Mouse (Mus musculus) hindbrain, embryonic 14.5 days (tissue): ENCODE measurements at regions not wholly inside any gene's neighbourhood (a gene's known extent, or its start where the extent isn't known, plus 50 kb on each side); places are given as distances from the start of the nearest gene placed in this dataset.

Experiments used
- ATAC-seq: fragments of 200-750 bp; cut with Nextera tagmentation; 2 replicates; pipeline ENCODE4 v1.8.0; 2017; ENCODE audit warnings: moderate number of reproducible peaks, mild to moderate bottlenecking, moderate TSS enrichment, moderate library complexity; ENCODE audit not compliant: low FRiP score
- DNase-seq: peaks from one replicate; pipeline ENCODE4 v3.0.0-alpha.2; 2015; ENCODE audit warnings: low spot score
- H3K27ac ChIP-seq: fragments of 300-500 bp; sonication (generic); 2 replicates; pipeline ENCODE4 v1.5.1; 2014; ENCODE audit warnings: mild to moderate bottlenecking, moderate library complexity
- H3K27me3 ChIP-seq: fragments of 300-500 bp; sonication (generic); 2 replicates; pipeline ENCODE4 v1.6.1; 2014; ENCODE audit warnings: mild to moderate bottlenecking, low read length, mixed read lengths; ENCODE audit not compliant: control insufficient read depth, insufficient read depth
- H3K36me3 ChIP-seq: fragments of 300-500 bp; sonication (generic); replicated peaks from 2 replicates; pipeline ENCODE4 v1.6.1; 2014; ENCODE audit not compliant: control insufficient read depth, insufficient read depth
- H3K4me1 ChIP-seq: fragments of 300-500 bp; sonication (generic); replicated peaks from 2 replicates; pipeline ENCODE4 v1.6.1; 2014; ENCODE audit warnings: antibody characterized with exemption, low read length, mixed read lengths; ENCODE audit not compliant: control insufficient read depth, insufficient read depth
- H3K4me2 ChIP-seq: fragments of 300-500 bp; sonication (generic); replicated peaks from 2 replicates; pipeline ENCODE4 v1.6.1; 2014; ENCODE audit warnings: mild to moderate bottlenecking, moderate library complexity
- H3K4me3 ChIP-seq: fragments of 300-500 bp; sonication (generic); replicated peaks from 2 replicates; pipeline ENCODE4 v1.5.1; 2014; ENCODE audit warnings: mild to moderate bottlenecking, low read length
- H3K9ac ChIP-seq: fragments of 300-500 bp; sonication (generic); 2 replicates; pipeline ENCODE4 v1.6.1; 2014
- H3K9me3 ChIP-seq: fragments of 300-500 bp; sonication (generic); 2 replicates; pipeline ENCODE4 v1.6.1; 2016; ENCODE audit warnings: low read length; ENCODE audit not compliant: control insufficient read depth
- WGBS: fragments of 180-500 bp; shearing (Covaris S2); extraction: QIAGEN DNeasy Blood & Tissue Kit; methylation state at CpG from one replicate; pipeline ENCODE4 v1.1.7; 2014; 5-methylcytosine and 5-hydroxymethylcytosine counted together

- Histone ChIP-seq H3K9ac (no peak overlapping the region), H3K27me3 (no peaks in the 10 kb centered on the region; the same call in 1 of the 2 replicates), H3K4me2 (peak overlapping the region; percentile 29), H3K36me3 (no peaks in the 10 kb centered on the region), H3K4me1 (peaks cover 14% of the 10 kb centered on the region), H3K9me3 (peaks cover 4% of the 10 kb centered on the region; the same call in 1 of the 2 replicates), H3K4me3 (no peak overlapping the region), H3K27ac (peak overlapping the region; percentile 86)
- peak; percentile 64 for DNase-seq
- ATAC-seq = peak; percentile 81; the same call in 1 of the 2 replicates
- WGBS = 9% methylated on average over 32 of the region's 32 CpGs
Measured at GRCm38 (mm10) chr5:112001742-112002701, 250.3 kb downstream of the Cryba4 start.

- H3K27me3 ChIP-seq = no peaks in the 10 kb centered on the region
- peaks cover 14% of the 10 kb centered on the region for H3K4me1 ChIP-seq
- H3K4me3 ChIP-seq = no peak overlapping the region
- peaks cover 6% of the 10 kb centered on the region; the same call in 1 of the 2 replicates for H3K9me3 ChIP-seq
- ATAC-seq (no peak), DNase-seq (no peak)
- H3K36me3 ChIP-seq = no peaks in the 10 kb centered on the region
- no peak overlapping the region; the same call in 1 of the 2 replicates for H3K4me2 ChIP-seq
- peak overlapping the region; percentile 86 for H3K27ac ChIP-seq
- no peak overlapping the region for H3K9ac ChIP-seq
- WGBS = 44% methylated on average over 12 of the region's 12 CpGs
Measured at GRCm38 (mm10) chr5:112002856-112003660, 249.3 kb downstream of the Cryba4 start.

- no peak for DNase-seq
- Histone ChIP-seq H3K27me3 (no peaks in the 10 kb centered on the region), H3K9ac (no peak overlapping the region), H3K36me3 (no peaks in the 10 kb centered on the region), H3K4me3 (no peak overlapping the region), H3K4me2 (no peak overlapping the region), H3K27ac (no peak overlapping the region), H3K4me1 (peaks cover 14% of the 10 kb centered on the region), H3K9me3 (peaks cover 6% of the 10 kb centered on the region; the same call in 1 of the 2 replicates)
- WGBS = 78% methylated on average over 3 of the region's 3 CpGs
- no peak for ATAC-seq
Measured at GRCm38 (mm10) chr5:112004041-112004440, 248.3 kb downstream of the Cryba4 start.

GRCm38 (mm10) chr5:112012505-112013164 is 239.7 kb downstream of the Cryba4 start:
- Histone ChIP-seq H3K4me2 (no peak overlapping the region), H3K4me1 (peaks cover 8% of the 10 kb centered on the region; the same call in 1 of the 2 replicates), H3K27ac (no peak overlapping the region), H3K36me3 (no peaks in the 10 kb centered on the region), H3K9ac (no peak overlapping the region), H3K9me3 (0 out of 2 replicates have a peak, but pooled peaks cover 5% of the 10 kb centered on the region), H3K27me3 (no peaks in the 10 kb centered on the region), H3K4me3 (no peak overlapping the region)
- no peak for DNase-seq
- ATAC-seq = peak; percentile 66; the same call in 1 of the 2 replicates
- 23% methylated on average over 9 of the region's 9 CpGs for WGBS

GRCm38 (mm10) chr5:112018925-112019324 is 233.4 kb downstream of the Cryba4 start:
- Histone ChIP-seq H3K4me2 (no peak overlapping the region), H3K4me3 (no peak overlapping the region), H3K9ac (no peak overlapping the region), H3K9me3 (0 out of 2 replicates have a peak, but pooled peaks cover 5% of the 10 kb centered on the region), H3K4me1 (no peaks in the 10 kb centered on the region), H3K27ac (no peak overlapping the region), H3K27me3 (no peaks in the 10 kb centered on the region), H3K36me3 (no peaks in the 10 kb centered on the region)
- 58% methylated on average over 7 of the region's 7 CpGs for WGBS
- DNase-seq = no peak
- no peak for ATAC-seq

GRCm38 (mm10) chr5:112020882-112021281 is 231.4 kb downstream of the Cryba4 start:
- DNase-seq = peak; percentile 55
- Histone ChIP-seq H3K27me3 (no peaks in the 10 kb centered on the region), H3K27ac (no peak overlapping the region), H3K9me3 (no peaks in the 10 kb centered on the region), H3K9ac (no peak overlapping the region), H3K36me3 (no peaks in the 10 kb centered on the region), H3K4me2 (no peak overlapping the region), H3K4me3 (no peak overlapping the region), H3K4me1 (no peaks in the 10 kb centered on the region; the same call in 1 of the 2 replicates)
- peak; percentile 62; the same call in 1 of the 2 replicates for ATAC-seq
- 58% methylated on average over 2 of the region's 2 CpGs for WGBS

GRCm38 (mm10) chr5:112029955-112030354 is 222.4 kb downstream of the Cryba4 start:
- 0 out of 2 replicates have a peak overlapping the region, but pooled peaks have one; percentile 4 for H3K9ac ChIP-seq
- no peak overlapping the region for H3K4me2 ChIP-seq
- H3K27ac ChIP-seq = peak overlapping the region; percentile 85
- ATAC-seq (peak; percentile 77; the same call in 1 of the 2 replicates), DNase-seq (peak; percentile 80)
- peaks cover 14% of the 10 kb centered on the region for H3K4me1 ChIP-seq
- 7% methylated on average over 10 of the region's 11 CpGs for WGBS
- no peaks in the 10 kb centered on the region for H3K9me3 ChIP-seq
- no peaks in the 10 kb centered on the region for H3K27me3 ChIP-seq
- H3K4me3 ChIP-seq = no peak overlapping the region
- H3K36me3 ChIP-seq = no peaks in the 10 kb centered on the region

GRCm38 (mm10) chr5:112032036-112032435 is 220.3 kb downstream of the Cryba4 start:
- Histone ChIP-seq H3K4me1 (peaks cover 14% of the 10 kb centered on the region), H3K36me3 (no peaks in the 10 kb centered on the region), H3K9me3 (no peaks in the 10 kb centered on the region), H3K27ac (no peak overlapping the region), H3K27me3 (no peaks in the 10 kb centered on the region), H3K4me3 (no peak overlapping the region), H3K4me2 (no peak overlapping the region), H3K9ac (no peak overlapping the region)
- ATAC-seq (no peak), DNase-seq (no peak)
